Comparison of ENCODE assay signal across 21 mouse cellular contexts in the genomic region with DNA sequence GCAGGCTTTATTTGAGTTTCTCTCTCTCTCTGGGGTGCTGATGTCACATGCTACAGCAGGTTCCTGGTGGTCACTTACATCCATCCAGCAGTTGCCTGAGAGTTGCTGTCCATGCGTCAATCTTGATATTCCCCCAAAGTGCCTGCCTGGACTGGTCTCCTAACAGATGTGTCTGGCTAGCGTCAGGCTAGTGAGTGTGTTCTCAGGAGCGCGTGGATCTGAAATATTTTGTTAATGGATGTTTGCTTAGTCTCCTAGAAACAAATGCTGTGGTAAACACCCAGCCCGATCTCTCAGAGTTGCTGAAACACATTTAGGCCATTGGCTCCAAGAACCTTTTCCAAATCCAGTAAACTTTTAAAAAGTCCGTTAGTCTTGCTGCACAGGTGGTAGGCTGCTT.
DNase-seq lines count a peak whose midpoint lies in the region; TF ChIP-seq lines count a peak whose summit lies in the region.
"Had no signal": no experiment of that assay in that cellular context is flagged by ENCODE, and none has a peak within 500 bp of the region (broad histone marks: within the 10 kb centered on the region; RNA-seq: fewer than 3 reads in every experiment).

No protein-coding gene starts in this region.

- WGBS in lung, adult 2 months: 60% methylated on average over 6 of the region's 6 CpGs

- peak; percentile 44 for DNase-seq in gastrocnemius, postnatal 25 days
- no peak for DNase-seq in gastrocnemius, adult 8-10 months (ENCODE audit: low spot score in 2 of 2)
- peak; percentile 23 for DNase-seq in lung, postnatal 25 days (ENCODE audit: low spot score)
- no peak for DNase-seq in lung, adult 2 months
- peak; percentile 54 for DNase-seq in skeletal muscle tissue, adult 2 months (ENCODE audit: low read depth, low spot score)
- no peak for DNase-seq in thymus, adult 18-20 months
- DNase-seq: adrenal gland, adult 8-10 months; adrenal gland, postnatal 25 days; cerebellum, adult 11-12 months; cerebellum, adult 8-10 months; cerebellum, postnatal 10 days; cerebellum, postnatal 36 days; embryo, embryonic 11 days had no signal

- TF ChIP-seq POLR2A in lung, adult 2 months (IDR thresholded peaks at IDR 0.05; ENCODE audit: borderline replicate concordance, extremely low read depth, low read depth, low read length): no peak

- peaks cover 14% of the 10 kb centered on the region for H3K4me1 ChIP-seq in lung, adult 2 months (ENCODE audit: control insufficient read depth, insufficient read depth, low read length)
- H3K4me1 ChIP-seq: forebrain, embryonic 15.5 days had no signal

- TF ChIP-seq CTCF in lung, adult 2 months (IDR thresholded peaks at IDR 0.05; ENCODE audit: insufficient read depth, low read length): no peak

- no peak overlapping the region for H3K4me3 ChIP-seq in lung, adult 2 months (replicated peaks; ENCODE audit: extremely low read depth, low read depth, low read length)
- H3K4me3 ChIP-seq: embryonic facial prominence, embryonic 10.5 days; embryonic facial prominence, embryonic 13.5 days; erythroblast, embryonic 14.5 days; forebrain, embryonic 12.5 days; forebrain, embryonic 15.5 days; heart, embryonic 10.5 days; hindbrain, embryonic 12.5 days; hindbrain, embryonic 15.5 days had no signal

Comparison
In these comparisons a context has a peak if more than half of its experiments do, and no peak if none do; other contexts are left out.
1. DNase-seq: peak in gastrocnemius, postnatal 25 days (single experiment), lung, postnatal 25 days (single experiment) and skeletal muscle tissue, adult 2 months (single experiment); none in gastrocnemius, adult 8-10 months (0 of 2), lung, adult 2 months (single experiment) and thymus, adult 18-20 months (0 of 2).